Mouse (Mus musculus): ENCODE measurements around the gene Cnnm3. TPM values are rescaled to one million over a fixed set of nuclear protein-coding genes. Genes with fewer than 3 reads are reported as not detected.

Gene Cnnm3
- polyA plus RNA-seq, 1 experiment from 2014 or later, result 7.9 TPM

DNA sequence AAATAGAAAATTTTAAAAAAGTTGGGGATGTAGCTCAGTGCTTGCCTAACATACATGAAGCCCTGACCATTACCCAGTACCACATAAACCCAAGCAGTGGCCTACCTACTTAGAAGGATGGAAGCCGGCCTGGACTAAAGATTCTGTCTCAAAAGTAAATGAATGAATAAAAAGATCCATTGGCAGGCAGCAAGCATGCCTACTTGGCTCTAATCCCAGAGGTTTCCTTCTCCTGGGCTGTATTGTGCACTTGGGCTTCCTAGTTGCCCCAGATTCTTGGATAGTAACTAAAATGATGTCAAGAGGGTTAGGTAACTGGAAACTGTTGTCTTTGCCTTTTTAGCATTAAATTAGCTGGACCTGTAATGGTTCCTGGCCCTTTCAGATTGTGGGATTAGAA, 1.6 kb downstream of the Cnnm3 start:
- no peak overlapping the region for H3K27ac ChIP-seq (ENCODE audit: low read depth, low read length)

DNA sequence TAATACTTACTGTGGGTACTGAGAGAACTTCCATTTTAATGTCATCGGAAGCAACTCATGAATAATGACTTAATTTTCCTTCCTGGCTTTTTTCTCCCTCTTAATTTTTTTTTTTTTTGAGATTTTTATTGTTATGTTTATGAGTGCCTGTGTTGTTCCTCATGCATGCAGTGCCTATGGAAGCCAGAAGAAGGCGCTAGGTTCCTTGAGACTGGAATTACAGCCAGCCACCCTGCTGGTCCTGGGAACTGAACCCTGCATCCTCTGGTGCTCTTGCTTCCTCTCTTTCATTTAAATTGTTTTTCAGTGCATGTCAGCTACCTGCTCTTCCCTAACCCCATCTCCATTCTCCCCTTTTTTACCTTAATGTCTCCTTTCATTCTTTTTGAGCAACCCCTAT, 2.1 kb downstream of the Cnnm3 start:
- Histone ChIP-seq H3K4me3 (ENCODE audit: low read depth, low read length) (peak overlapping the region; percentile 88), H3K9me3 (ENCODE audit: control insufficient read depth, low read length) (no peaks in the 10 kb centered on the region), H3K4me2 (replicated peaks; ENCODE audit: low read depth, low read length) (peak overlapping the region; percentile 89), H3K27me3 (ENCODE audit: control insufficient read depth, insufficient read depth, low read length) (no peaks in the 10 kb centered on the region), H3K4me1 (replicated peaks; ENCODE audit: control insufficient read depth, insufficient read depth, low read length) (0 out of 2 replicates have a peak, but pooled peaks cover 4% of the 10 kb centered on the region), H3K36me3 (ENCODE audit: control insufficient read depth, insufficient read depth, low read length) (no peaks in the 10 kb centered on the region), H3K9ac (ENCODE audit: low read depth, low read length) (peak overlapping the region; percentile 92; the same call in 1 of the 2 replicates), H3K27ac (ENCODE audit: low read depth, low read length) (no peak overlapping the region)
- DNase-seq (ENCODE audit: low spot score) (peak; percentile 63), ATAC-seq (ENCODE audit: low FRiP score) (no peak)
- 48% methylated on average over 2 of the region's 2 CpGs for WGBS

More for the DNA sequence above, 1.6 kb downstream of the Cnnm3 start:
- H3K9ac ChIP-seq (ENCODE audit: low read depth, low read length), result peak overlapping the region; percentile 92; the same call in 1 of the 2 replicates
- H3K36me3 ChIP-seq (ENCODE audit: control insufficient read depth, insufficient read depth, low read length), result no peaks in the 10 kb centered on the region
- H3K4me1 ChIP-seq (replicated peaks; ENCODE audit: control insufficient read depth, insufficient read depth, low read length), result 0 out of 2 replicates have a peak, but pooled peaks cover 4% of the 10 kb centered on the region
- 0% methylated on average over 1 of the region's 1 CpGs for WGBS
- ATAC-seq (ENCODE audit: low FRiP score) (no peak), DNase-seq (ENCODE audit: low spot score) (peak; percentile 12)
- H3K9me3 ChIP-seq (ENCODE audit: control insufficient read depth, low read length), result no peaks in the 10 kb centered on the region
- H3K4me2 ChIP-seq (replicated peaks; ENCODE audit: low read depth, low read length), result peak overlapping the region; percentile 89
- H3K27me3 ChIP-seq (ENCODE audit: control insufficient read depth, insufficient read depth, low read length), result no peaks in the 10 kb centered on the region
- peak overlapping the region; percentile 88 for H3K4me3 ChIP-seq (ENCODE audit: low read depth, low read length)

DNA sequence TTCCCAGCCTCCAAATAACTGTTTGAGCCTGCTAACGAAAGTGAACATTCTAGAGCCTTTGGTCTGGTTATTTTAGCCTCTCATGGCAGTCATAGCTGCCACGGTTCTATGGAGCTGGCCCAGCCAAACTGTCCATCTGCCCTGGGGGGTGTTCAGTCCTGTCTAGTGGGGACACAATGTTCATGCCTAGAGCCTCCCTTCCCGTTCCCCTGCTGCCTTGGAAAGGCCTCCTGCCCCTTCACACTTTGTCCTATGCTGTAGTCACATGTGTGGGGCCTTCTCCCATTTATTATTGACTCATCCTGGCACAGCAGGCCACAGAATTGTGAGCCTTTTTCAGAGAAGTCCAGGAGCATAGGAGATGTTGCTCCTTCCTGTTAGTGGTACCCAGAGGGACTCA, 6.6 kb downstream of the Cnnm3 start:
- Histone ChIP-seq H3K9me3 (ENCODE audit: control insufficient read depth, low read length) (no peaks in the 10 kb centered on the region), H3K36me3 (ENCODE audit: control insufficient read depth, insufficient read depth, low read length) (peaks cover 7% of the 10 kb centered on the region; the same call in 1 of the 2 replicates), H3K4me3 (ENCODE audit: low read depth, low read length) (no peak overlapping the region), H3K4me2 (replicated peaks; ENCODE audit: low read depth, low read length) (no peak overlapping the region), H3K4me1 (replicated peaks; ENCODE audit: control insufficient read depth, insufficient read depth, low read length) (0 out of 2 replicates have a peak, but pooled peaks cover 2% of the 10 kb centered on the region), H3K27me3 (ENCODE audit: control insufficient read depth, insufficient read depth, low read length) (no peaks in the 10 kb centered on the region), H3K27ac (ENCODE audit: low read depth, low read length) (no peak overlapping the region), H3K9ac (ENCODE audit: low read depth, low read length) (no peak overlapping the region)
- 80% methylated on average over 3 of the region's 3 CpGs for WGBS
- ATAC-seq (ENCODE audit: low FRiP score), result no peak
- DNase-seq (ENCODE audit: low spot score), result no peak

DNA sequence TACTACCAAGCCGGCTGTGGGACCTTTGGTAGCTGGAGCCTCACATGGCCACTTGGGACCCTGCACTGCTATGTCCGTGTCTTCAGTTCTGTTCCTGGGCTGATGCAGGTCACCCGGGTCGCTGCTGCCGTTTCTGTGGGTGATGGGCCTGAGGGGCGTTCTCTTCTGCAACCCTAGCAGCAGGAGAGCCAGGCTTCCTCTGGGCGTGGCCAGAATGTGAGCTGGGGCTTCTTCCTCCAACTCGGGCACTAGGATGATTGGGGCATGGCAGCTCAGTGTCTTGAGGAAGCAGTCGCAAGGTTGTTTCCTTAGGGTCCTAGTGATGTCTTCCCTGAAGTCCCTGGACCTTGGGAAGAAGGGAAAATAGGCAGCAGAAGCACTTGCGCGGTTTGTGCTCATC, 8.0 kb downstream of the Cnnm3 start:
- Histone ChIP-seq H3K27ac (ENCODE audit: low read depth, low read length) (no peak overlapping the region), H3K9ac (ENCODE audit: low read depth, low read length) (no peak overlapping the region), H3K27me3 (ENCODE audit: control insufficient read depth, insufficient read depth, low read length) (no peaks in the 10 kb centered on the region), H3K4me3 (ENCODE audit: low read depth, low read length) (no peak overlapping the region), H3K4me2 (replicated peaks; ENCODE audit: low read depth, low read length) (no peak overlapping the region), H3K9me3 (ENCODE audit: control insufficient read depth, low read length) (no peaks in the 10 kb centered on the region), H3K36me3 (ENCODE audit: control insufficient read depth, insufficient read depth, low read length) (peaks cover 7% of the 10 kb centered on the region; the same call in 1 of the 2 replicates), H3K4me1 (replicated peaks; ENCODE audit: control insufficient read depth, insufficient read depth, low read length) (0 out of 2 replicates have a peak, but pooled peaks cover under 1% of the 10 kb centered on the region)
- 82% methylated on average over 11 of the region's 11 CpGs for WGBS
- DNase-seq (ENCODE audit: low spot score) (no peak), ATAC-seq (ENCODE audit: low FRiP score) (no peak)

DNA sequence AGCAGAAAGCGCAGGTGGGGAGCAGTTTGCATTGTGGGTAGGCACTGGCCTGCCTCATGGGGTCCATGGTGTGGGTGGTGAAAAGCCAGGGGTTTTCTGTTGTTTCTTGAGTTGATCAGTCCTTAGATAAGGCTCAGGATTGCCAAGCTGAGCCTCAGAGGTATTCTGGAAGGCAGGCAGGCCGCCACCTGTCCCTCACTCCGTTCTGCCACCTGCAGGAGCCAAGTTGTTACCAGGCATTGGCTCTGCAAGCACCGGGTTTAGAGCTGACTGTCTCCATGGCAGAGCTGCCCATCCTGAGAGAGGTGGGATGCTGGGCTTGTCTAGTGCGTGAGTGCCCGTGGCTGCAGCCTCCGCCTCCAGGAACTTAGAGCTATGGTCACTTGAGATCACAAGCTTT, 10.5 kb downstream of the Cnnm3 start:
- Histone ChIP-seq H3K27me3 (ENCODE audit: control insufficient read depth, insufficient read depth, low read length) (no peaks in the 10 kb centered on the region), H3K9ac (ENCODE audit: low read depth, low read length) (no peak overlapping the region), H3K4me2 (replicated peaks; ENCODE audit: low read depth, low read length) (no peak overlapping the region), H3K27ac (ENCODE audit: low read depth, low read length) (no peak overlapping the region), H3K9me3 (ENCODE audit: control insufficient read depth, low read length) (no peaks in the 10 kb centered on the region), H3K4me1 (replicated peaks; ENCODE audit: control insufficient read depth, insufficient read depth, low read length) (no peaks in the 10 kb centered on the region), H3K36me3 (ENCODE audit: control insufficient read depth, insufficient read depth, low read length) (peaks cover 9% of the 10 kb centered on the region; the same call in 1 of the 2 replicates), H3K4me3 (ENCODE audit: low read depth, low read length) (no peak overlapping the region)
- DNase-seq (ENCODE audit: low spot score), result no peak
- 90% methylated on average over 7 of the region's 7 CpGs for WGBS
- no peak for ATAC-seq (ENCODE audit: low FRiP score)

DNA sequence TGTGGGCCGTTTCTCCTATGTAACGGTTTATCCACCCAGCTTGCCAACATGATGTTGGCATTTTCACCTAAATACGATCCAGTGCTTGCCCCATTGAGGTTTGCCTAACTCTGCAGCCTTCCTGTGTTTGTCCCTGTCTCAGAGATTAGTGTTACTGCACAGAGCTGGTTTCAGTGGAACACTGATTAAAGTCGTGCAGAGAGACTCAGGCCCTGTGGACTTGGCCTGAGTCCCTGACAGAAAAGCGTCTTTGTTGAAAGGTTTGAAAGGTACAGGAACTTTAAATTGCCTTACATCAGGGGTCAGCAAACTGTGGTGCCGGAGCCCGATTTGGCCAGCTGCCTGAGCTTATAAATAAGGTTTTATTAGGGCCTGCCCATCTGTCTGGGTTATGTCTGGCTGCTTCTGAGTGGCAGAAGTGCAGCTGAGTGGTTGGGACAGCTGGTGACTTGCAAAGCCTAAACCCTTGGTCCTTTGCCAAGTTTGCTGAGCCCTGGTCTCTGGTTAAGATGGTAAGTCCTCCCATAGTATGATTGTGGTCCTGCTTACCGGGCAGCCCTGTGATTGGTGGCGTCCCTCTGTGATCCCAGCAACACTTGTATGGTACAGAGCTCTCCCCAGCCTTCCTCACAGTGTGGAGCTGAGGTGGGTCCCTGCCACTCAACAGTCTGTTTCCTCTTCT, 11.8 kb downstream of the Cnnm3 start:
- no peak for DNase-seq (ENCODE audit: low spot score)
- H3K27ac ChIP-seq (ENCODE audit: low read depth, low read length), result no peak overlapping the region
- WGBS, result 87% methylated on average over 9 of the region's 9 CpGs

DNA sequence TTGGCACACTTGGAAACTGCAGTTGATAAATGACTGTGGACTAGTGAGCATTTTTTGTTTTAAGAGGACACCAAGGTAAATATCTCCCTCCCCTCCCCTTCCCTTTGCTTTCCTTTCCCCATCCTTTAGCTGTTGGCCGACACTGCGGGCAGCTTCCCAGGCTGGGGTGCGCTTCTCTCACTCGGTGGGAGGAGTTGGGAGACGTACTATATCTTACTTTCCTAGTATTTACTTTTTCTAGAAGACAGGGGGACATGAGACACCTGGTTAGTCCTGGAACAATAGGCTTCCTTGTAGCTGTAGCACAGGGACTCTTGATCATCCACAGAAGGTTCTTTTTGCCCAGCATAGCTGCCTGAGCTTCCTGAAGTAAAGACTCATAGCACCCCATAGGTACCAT, 12.4 kb downstream of the Cnnm3 start:
- no peaks in the 10 kb centered on the region for H3K4me1 ChIP-seq (replicated peaks; ENCODE audit: control insufficient read depth, insufficient read depth, low read length)
- H3K27ac ChIP-seq (ENCODE audit: low read depth, low read length), result no peak overlapping the region
- WGBS, result 97% methylated on average over 5 of the region's 5 CpGs
- no peak overlapping the region for H3K4me3 ChIP-seq (ENCODE audit: low read depth, low read length)
- no peak overlapping the region for H3K4me2 ChIP-seq (replicated peaks; ENCODE audit: low read depth, low read length)
- ATAC-seq (ENCODE audit: low FRiP score) (no peak), DNase-seq (ENCODE audit: low spot score) (no peak)
- no peak overlapping the region for H3K9ac ChIP-seq (ENCODE audit: low read depth, low read length)
- H3K36me3 ChIP-seq (ENCODE audit: control insufficient read depth, insufficient read depth, low read length), result peaks cover 9% of the 10 kb centered on the region; the same call in 1 of the 2 replicates
- H3K27me3 ChIP-seq (ENCODE audit: control insufficient read depth, insufficient read depth, low read length), result no peaks in the 10 kb centered on the region
- no peaks in the 10 kb centered on the region for H3K9me3 ChIP-seq (ENCODE audit: control insufficient read depth, low read length)

More for the DNA sequence above, 11.8 kb downstream of the Cnnm3 start:
- no peaks in the 10 kb centered on the region for H3K9me3 ChIP-seq (ENCODE audit: control insufficient read depth, low read length)
- no peaks in the 10 kb centered on the region for H3K27me3 ChIP-seq (ENCODE audit: control insufficient read depth, insufficient read depth, low read length)
- no peak for ATAC-seq (ENCODE audit: low FRiP score)
- no peak overlapping the region for H3K9ac ChIP-seq (ENCODE audit: low read depth, low read length)
- no peak overlapping the region for H3K4me2 ChIP-seq (replicated peaks; ENCODE audit: low read depth, low read length)
- no peaks in the 10 kb centered on the region for H3K4me1 ChIP-seq (replicated peaks; ENCODE audit: control insufficient read depth, insufficient read depth, low read length)
- H3K36me3 ChIP-seq (ENCODE audit: control insufficient read depth, insufficient read depth, low read length), result peaks cover 9% of the 10 kb centered on the region; the same call in 1 of the 2 replicates
- no peak overlapping the region for H3K4me3 ChIP-seq (ENCODE audit: low read depth, low read length)

DNA sequence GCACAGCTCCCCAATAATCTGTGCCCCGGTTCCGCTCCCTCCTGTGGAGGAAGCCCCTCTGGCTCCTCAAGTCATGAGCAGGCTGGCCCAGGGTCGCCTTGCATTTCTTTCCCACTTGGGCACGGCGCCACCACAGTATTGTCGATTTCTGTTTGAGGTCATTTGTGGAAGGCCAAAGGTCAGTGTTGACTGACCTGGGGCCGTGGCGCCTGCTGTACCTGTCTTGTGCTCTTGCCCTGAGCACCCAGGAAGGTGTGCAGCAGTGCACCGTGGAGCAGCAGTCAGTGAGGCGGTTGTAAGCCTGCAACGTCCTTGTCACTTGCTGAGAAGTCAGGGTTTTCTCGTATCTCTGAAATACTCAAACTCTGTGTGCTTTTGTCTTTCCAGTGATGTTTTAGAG, 14.1 kb downstream of the Cnnm3 start:
- WGBS, result 90% methylated on average over 12 of the region's 12 CpGs
- H3K9ac ChIP-seq (ENCODE audit: low read depth, low read length), result no peak overlapping the region

DNA sequence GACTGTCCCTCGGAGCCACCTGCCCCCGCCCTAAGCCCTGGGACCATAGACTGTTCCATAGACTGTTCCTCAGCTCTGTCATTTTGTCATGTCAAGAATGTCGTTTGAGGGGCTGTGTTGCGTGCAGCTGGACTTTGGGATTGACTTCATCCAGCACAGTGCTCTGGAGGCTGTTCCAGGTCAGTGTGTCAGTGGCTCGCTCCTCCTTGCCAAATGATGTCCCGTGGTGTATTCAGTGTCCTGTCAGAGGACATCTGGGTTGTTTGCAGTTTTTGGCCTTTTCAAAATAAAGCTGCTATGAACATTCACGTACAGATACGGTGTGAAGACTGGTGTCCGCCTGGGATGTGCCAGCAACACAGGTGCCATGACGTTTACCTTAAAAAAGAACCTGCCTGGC, 15.2 kb downstream of the Cnnm3 start:
- no peak for DNase-seq (ENCODE audit: low spot score)
- Histone ChIP-seq H3K9me3 (ENCODE audit: control insufficient read depth, low read length) (no peaks in the 10 kb centered on the region), H3K27ac (ENCODE audit: low read depth, low read length) (no peak overlapping the region), H3K4me1 (replicated peaks; ENCODE audit: control insufficient read depth, insufficient read depth, low read length) (no peaks in the 10 kb centered on the region), H3K4me3 (ENCODE audit: low read depth, low read length) (no peak overlapping the region), H3K27me3 (ENCODE audit: control insufficient read depth, insufficient read depth, low read length) (no peaks in the 10 kb centered on the region), H3K4me2 (replicated peaks; ENCODE audit: low read depth, low read length) (no peak overlapping the region), H3K9ac (ENCODE audit: low read depth, low read length) (no peak overlapping the region), H3K36me3 (ENCODE audit: control insufficient read depth, insufficient read depth, low read length) (0 out of 2 replicates have a peak, but pooled peaks cover 3% of the 10 kb centered on the region)
- WGBS, result 91% methylated on average over 10 of the region's 10 CpGs
- no peak for ATAC-seq (ENCODE audit: low FRiP score)

More for the DNA sequence above, 14.1 kb downstream of the Cnnm3 start:
- no peaks in the 10 kb centered on the region for H3K27me3 ChIP-seq (ENCODE audit: control insufficient read depth, insufficient read depth, low read length)
- no peak overlapping the region for H3K4me2 ChIP-seq (replicated peaks; ENCODE audit: low read depth, low read length)
- no peak overlapping the region for H3K27ac ChIP-seq (ENCODE audit: low read depth, low read length)
- no peak for ATAC-seq (ENCODE audit: low FRiP score)
- 0 out of 2 replicates have a peak, but pooled peaks cover 7% of the 10 kb centered on the region for H3K36me3 ChIP-seq (ENCODE audit: control insufficient read depth, insufficient read depth, low read length)
- H3K9me3 ChIP-seq (ENCODE audit: control insufficient read depth, low read length), result no peaks in the 10 kb centered on the region
- H3K4me1 ChIP-seq (replicated peaks; ENCODE audit: control insufficient read depth, insufficient read depth, low read length), result no peaks in the 10 kb centered on the region
- no peak overlapping the region for H3K4me3 ChIP-seq (ENCODE audit: low read depth, low read length)
- DNase-seq (ENCODE audit: low spot score), result no peak
